Mouse (Mus musculus): Measurements from ENCODE around the gene Prpsap1. TPM values are rescaled to one million over a fixed set of nuclear protein-coding genes. Genes with fewer than 3 reads are reported as not detected.

Prpsap1 gene
- polyA plus RNA-seq, 1 experiment from 2014 or later = 217 TPM

GRCm38 (mm10) chr11:116433356-116434286, 60.4 kb downstream of the Prpsap1 start, which contains the start of gene Ubald2:
Gene Ubald2 (plus strand): TSS chr11:116434094.
- no peaks in the 10 kb centered on the region for H3K27me3 ChIP-seq (ENCODE audit: insufficient read depth, low read length)
- peak within 1 kb of the TSS; percentile 63 for H3K4me2 ChIP-seq (replicated peaks; ENCODE audit: low read depth, low read length)
- peak within 1 kb of the TSS; percentile 95 for H3K9ac ChIP-seq (replicated peaks; ENCODE audit: low read length)
- H3K4me3 ChIP-seq (ENCODE audit: low read length) = peak within 1 kb of the TSS; percentile 96
- peak within 1 kb of the TSS; percentile 97 for H3K27ac ChIP-seq (ENCODE audit: low read length)
- peaks cover 21% of the 10 kb centered on the region for H3K36me3 ChIP-seq (ENCODE audit: insufficient read depth, low read length)
- ATAC-seq (ENCODE audit: low FRiP score, low TSS enrichment) = peak; percentile 97
- no peaks in the 10 kb centered on the region for H3K9me3 ChIP-seq (ENCODE audit: low read length)
- peaks cover 48% of the 10 kb centered on the region for H3K4me1 ChIP-seq (ENCODE audit: insufficient read depth, low read length)
- WGBS = 3% methylated on average over 61 of the region's 66 CpGs

- Histone ChIP-seq H3K27me3 (ENCODE audit: insufficient read depth, low read length) (no peaks in the 10 kb centered on the region), H3K4me3 (ENCODE audit: low read length) (no peak overlapping the region), H3K9me3 (ENCODE audit: low read length) (no peaks in the 10 kb centered on the region), H3K4me2 (replicated peaks; ENCODE audit: low read depth, low read length) (peak overlapping the region; percentile 48; the same call in 1 of the 2 replicates), H3K36me3 (ENCODE audit: insufficient read depth, low read length) (peaks cover 21% of the 10 kb centered on the region), H3K9ac (replicated peaks; ENCODE audit: low read length) (no peak overlapping the region), H3K4me1 (ENCODE audit: insufficient read depth, low read length) (peaks cover 53% of the 10 kb centered on the region), H3K27ac (ENCODE audit: low read length) (peak overlapping the region; percentile 29; the same call in 1 of the 2 replicates)
- no peak for ATAC-seq (ENCODE audit: low FRiP score, low TSS enrichment)
- 73% methylated on average over 8 of the region's 8 CpGs for WGBS
These were observed 61.2 kb downstream of the Prpsap1 start for GRCm38 (mm10) chr11:116432593-116433355.

GRCm38 (mm10) chr11:116432127-116432526, 61.9 kb downstream of the Prpsap1 start:
- Histone ChIP-seq H3K27ac (ENCODE audit: low read length) (peak overlapping the region; percentile 76; the same call in 1 of the 2 replicates), H3K4me2 (replicated peaks; ENCODE audit: low read depth, low read length) (no peak overlapping the region), H3K9ac (replicated peaks; ENCODE audit: low read length) (no peak overlapping the region), H3K4me1 (ENCODE audit: insufficient read depth, low read length) (peaks cover 49% of the 10 kb centered on the region), H3K27me3 (ENCODE audit: insufficient read depth, low read length) (no peaks in the 10 kb centered on the region), H3K9me3 (ENCODE audit: low read length) (no peaks in the 10 kb centered on the region), H3K36me3 (ENCODE audit: insufficient read depth, low read length) (peaks cover 14% of the 10 kb centered on the region), H3K4me3 (ENCODE audit: low read length) (no peak overlapping the region)
- ATAC-seq (ENCODE audit: low FRiP score, low TSS enrichment) = no peak
- 66% methylated on average over 6 of the region's 6 CpGs for WGBS

- Histone ChIP-seq H3K4me1 (ENCODE audit: insufficient read depth, low read length) (peaks cover 43% of the 10 kb centered on the region), H3K9me3 (ENCODE audit: low read length) (no peaks in the 10 kb centered on the region), H3K9ac (replicated peaks; ENCODE audit: low read length) (peak overlapping the region; percentile 28; the same call in 1 of the 2 replicates), H3K4me2 (replicated peaks; ENCODE audit: low read depth, low read length) (peak overlapping the region; percentile 7; the same call in 1 of the 2 replicates), H3K4me3 (ENCODE audit: low read length) (no peak overlapping the region), H3K27me3 (ENCODE audit: insufficient read depth, low read length) (no peaks in the 10 kb centered on the region), H3K36me3 (ENCODE audit: insufficient read depth, low read length) (peaks cover 8% of the 10 kb centered on the region; the same call in 1 of the 2 replicates), H3K27ac (ENCODE audit: low read length) (peak overlapping the region; percentile 76)
- no peak for ATAC-seq (ENCODE audit: low FRiP score, low TSS enrichment)
- WGBS = 56% methylated on average over 11 of the region's 11 CpGs
These were observed 62.4 kb downstream of the Prpsap1 start for GRCm38 (mm10) chr11:116431428-116432077.

GRCm38 (mm10) chr11:116430723-116431427, 63.1 kb downstream of the Prpsap1 start:
- WGBS = 43% methylated on average over 22 of the region's 22 CpGs
- no peak overlapping the region for H3K4me3 ChIP-seq (ENCODE audit: low read length)
- peak overlapping the region; percentile 7; the same call in 1 of the 2 replicates for H3K4me2 ChIP-seq (replicated peaks; ENCODE audit: low read depth, low read length)
- H3K9ac ChIP-seq (replicated peaks; ENCODE audit: low read length) = peak overlapping the region; percentile 28; the same call in 1 of the 2 replicates
- no peaks in the 10 kb centered on the region for H3K9me3 ChIP-seq (ENCODE audit: low read length)
- H3K27me3 ChIP-seq (ENCODE audit: insufficient read depth, low read length) = no peaks in the 10 kb centered on the region
- peak overlapping the region; percentile 76; the same call in 1 of the 2 replicates for H3K27ac ChIP-seq (ENCODE audit: low read length)
- peaks cover 3% of the 10 kb centered on the region; the same call in 1 of the 2 replicates for H3K36me3 ChIP-seq (ENCODE audit: insufficient read depth, low read length)
- ATAC-seq (ENCODE audit: low FRiP score, low TSS enrichment) = no peak
- peaks cover 36% of the 10 kb centered on the region for H3K4me1 ChIP-seq (ENCODE audit: insufficient read depth, low read length)

GRCm38 (mm10) chr11:116429862-116430613, 64.0 kb downstream of the Prpsap1 start:
- no peak for ATAC-seq (ENCODE audit: low FRiP score, low TSS enrichment)
- no peak overlapping the region for H3K4me2 ChIP-seq (replicated peaks; ENCODE audit: low read depth, low read length)
- H3K9me3 ChIP-seq (ENCODE audit: low read length) = no peaks in the 10 kb centered on the region
- H3K27me3 ChIP-seq (ENCODE audit: insufficient read depth, low read length) = no peaks in the 10 kb centered on the region
- no peak overlapping the region for H3K4me3 ChIP-seq (ENCODE audit: low read length)
- 84% methylated on average over 9 of the region's 9 CpGs for WGBS
- H3K4me1 ChIP-seq (ENCODE audit: insufficient read depth, low read length) = peaks cover 28% of the 10 kb centered on the region
- H3K36me3 ChIP-seq (ENCODE audit: insufficient read depth, low read length) = no peaks in the 10 kb centered on the region
- H3K9ac ChIP-seq (replicated peaks; ENCODE audit: low read length) = no peak overlapping the region; the same call in 1 of the 2 replicates
- H3K27ac ChIP-seq (ENCODE audit: low read length) = peak overlapping the region; percentile 54

GRCm38 (mm10) chr11:116428872-116429859, 64.8 kb downstream of the Prpsap1 start:
- Histone ChIP-seq H3K9me3 (ENCODE audit: low read length) (no peaks in the 10 kb centered on the region), H3K4me3 (ENCODE audit: low read length) (no peak overlapping the region), H3K36me3 (ENCODE audit: insufficient read depth, low read length) (no peaks in the 10 kb centered on the region), H3K4me2 (replicated peaks; ENCODE audit: low read depth, low read length) (no peak overlapping the region), H3K9ac (replicated peaks; ENCODE audit: low read length) (peak overlapping the region; percentile 28), H3K27ac (ENCODE audit: low read length) (peak overlapping the region; percentile 54), H3K4me1 (ENCODE audit: insufficient read depth, low read length) (peaks cover 28% of the 10 kb centered on the region), H3K27me3 (ENCODE audit: insufficient read depth, low read length) (no peaks in the 10 kb centered on the region)
- WGBS = 41% methylated on average over 13 of the region's 13 CpGs
- no peak for ATAC-seq (ENCODE audit: low FRiP score, low TSS enrichment)

All from kidney, embryonic 16.5 days (tissue).